Mouse (Mus musculus): ENCODE measurements around the gene Clip3. TPM values are rescaled to one million over a fixed set of nuclear protein-coding genes. Genes with fewer than 3 reads are reported as not detected.
A peak's percentile ranks its signal among the peaks of the same experiment; 100 is the strongest.

Gene Clip3
- total RNA-seq, 1 experiment: 5.4 TPM

DNA sequence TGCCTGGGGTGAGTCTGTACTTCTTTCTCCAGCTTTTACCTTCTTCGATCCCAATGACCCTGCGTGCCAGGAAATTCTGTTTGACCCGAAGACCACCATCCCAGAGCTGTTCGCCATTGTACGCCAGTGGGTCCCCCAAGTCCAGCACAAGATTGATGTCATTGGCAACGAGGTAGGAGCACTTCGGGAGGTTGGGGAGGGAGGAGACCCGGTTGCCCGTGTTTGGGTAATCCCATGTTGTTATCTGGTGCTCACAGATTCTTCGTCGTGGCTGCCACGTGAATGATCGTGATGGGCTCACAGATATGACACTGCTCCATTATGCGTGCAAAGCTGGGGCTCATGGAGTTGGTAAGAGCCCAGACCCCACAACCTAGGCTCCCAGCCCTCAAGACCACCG lies 5.3 kb downstream of the Clip3 start:
- Histone ChIP-seq H3K36me3 (ENCODE audit: control insufficient read depth, insufficient read depth, low read length, poor library complexity, severe bottlenecking) (no peaks in the 10 kb centered on the region), H3K27ac (ENCODE audit: insufficient read depth, low read depth, low read length, poor library complexity, severe bottlenecking) (no peak overlapping the region), H3K9me3 (ENCODE audit: control insufficient read depth, insufficient read depth, low read depth, low read length) (no peaks in the 10 kb centered on the region), H3K4me3 (ENCODE audit: insufficient read depth in 1 of 2, low read depth in 1 of 2, low read length in 2 of 2, poor library complexity in 1 of 2, severe bottlenecking in 1 of 2) (no peak overlapping the region; a peak in 1 of 4 replicates), H3K9ac (ENCODE audit: insufficient read depth, low read depth, low read length, poor library complexity, severe bottlenecking) (no peak overlapping the region), H3K4me1 (ENCODE audit: control insufficient read depth in 2 of 2, insufficient read depth in 2 of 2, low read length in 2 of 2, poor library complexity in 1 of 2) (0 out of 4 replicates have a peak, but pooled peaks cover 0 to 2% of the 10 kb centered on the region in 2 experiments)
- in situ Hi-C loops (cut with MboI; ENCODE audit: low sequenced_read_pairs in 2 of 2, unreplicated experiment in 2 of 2): no loop called here
- TF ChIP-seq CHD2 (IDR thresholded peaks at IDR 0.05; ENCODE audit: low read depth, low read length): no peak
- TF ChIP-seq HCFC1 (IDR thresholded peaks at IDR 0.05; ENCODE audit: borderline replicate concordance, insufficient read depth, low read length): no peak
- no peak for TF ChIP-seq ZC3H11A (IDR thresholded peaks at IDR 0.05; ENCODE audit: borderline replicate concordance, low read depth, low read length)
- TF ChIP-seq MAFK (IDR thresholded peaks at IDR 0.05; ENCODE audit: insufficient read depth, low read depth, low read length): no peak
- no peak for TF ChIP-seq ZNF384 (IDR thresholded peaks at IDR 0.05; ENCODE audit: low read depth, low read length)
- no peak for DNase-seq (ENCODE audit: low read depth, low spot score)

DNA sequence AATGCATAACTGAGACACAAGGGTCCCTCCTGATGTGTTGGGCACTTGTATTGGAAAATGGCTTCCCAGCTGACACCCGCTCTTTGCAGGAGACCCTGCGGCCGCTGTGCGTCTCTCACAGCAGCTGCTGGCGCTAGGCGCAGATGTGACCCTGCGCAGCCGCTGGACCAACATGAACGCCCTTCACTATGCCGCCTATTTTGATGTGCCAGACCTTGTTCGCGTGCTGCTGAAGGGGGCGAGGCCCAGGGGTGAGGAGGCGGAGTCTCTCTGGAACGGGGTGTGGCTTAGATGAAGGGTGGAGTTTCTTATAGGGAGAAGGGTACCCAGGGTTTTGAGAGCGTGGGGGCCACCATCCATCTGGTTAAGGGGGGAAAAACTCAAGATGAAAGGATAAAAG lies 5.7 kb downstream of the Clip3 start:
- in situ Hi-C loops (cut with MboI; ENCODE audit: low sequenced_read_pairs in 2 of 2, unreplicated experiment in 2 of 2): no loop called here
- peaks cover 3% of the 10 kb centered on the region; the same call in 1 of the 2 replicates for H3K36me3 ChIP-seq (ENCODE audit: control insufficient read depth, insufficient read depth, low read length, poor library complexity, severe bottlenecking)

DNA sequence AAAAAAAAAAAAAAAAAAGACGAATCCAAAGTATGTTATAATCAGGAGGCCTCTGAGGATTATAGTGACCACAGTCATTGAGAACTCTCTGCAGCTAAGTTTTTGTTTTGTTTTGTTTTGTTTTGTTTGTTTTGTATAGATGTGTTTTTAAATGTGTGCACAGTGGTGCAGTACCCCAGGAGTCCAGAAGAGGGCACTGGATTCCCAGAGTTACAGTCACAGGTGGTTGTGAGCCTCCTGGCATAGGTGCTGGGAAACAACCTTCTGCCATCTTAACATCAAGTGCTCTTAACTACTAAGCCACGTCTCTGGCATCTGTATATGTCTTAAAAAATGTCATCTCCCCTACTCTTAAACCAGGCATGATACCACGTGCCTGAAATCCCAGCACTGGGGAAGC lies 9.4 kb downstream of the Clip3 start:
- Histone ChIP-seq H3K4me1 (ENCODE audit: control insufficient read depth in 2 of 2, insufficient read depth in 2 of 2, low read length in 2 of 2, poor library complexity in 1 of 2) (no peaks in the 10 kb centered on the region), H3K36me3 (ENCODE audit: control insufficient read depth, insufficient read depth, low read length, poor library complexity, severe bottlenecking) (peaks cover 6% of the 10 kb centered on the region; the same call in 1 of the 2 replicates), H3K4me3 (ENCODE audit: insufficient read depth in 1 of 2, low read depth in 1 of 2, low read length in 2 of 2, poor library complexity in 1 of 2, severe bottlenecking in 1 of 2) (no peak overlapping the region), H3K27ac (ENCODE audit: insufficient read depth, low read depth, low read length, poor library complexity, severe bottlenecking) (no peak overlapping the region), H3K9ac (ENCODE audit: insufficient read depth, low read depth, low read length, poor library complexity, severe bottlenecking) (no peak overlapping the region), H3K9me3 (ENCODE audit: control insufficient read depth, insufficient read depth, low read depth, low read length) (no peaks in the 10 kb centered on the region)
- DNase-seq (ENCODE audit: low read depth, low spot score): no peak
- TF ChIP-seq ZC3H11A (IDR thresholded peaks at IDR 0.05; ENCODE audit: borderline replicate concordance, low read depth, low read length): no peak
- TF ChIP-seq MAFK (IDR thresholded peaks at IDR 0.05; ENCODE audit: insufficient read depth, low read depth, low read length): no peak
- no peak for TF ChIP-seq ZNF384 (IDR thresholded peaks at IDR 0.05; ENCODE audit: low read depth, low read length)
- no peak for TF ChIP-seq CHD2 (IDR thresholded peaks at IDR 0.05; ENCODE audit: low read depth, low read length)
- no peak for TF ChIP-seq HCFC1 (IDR thresholded peaks at IDR 0.05; ENCODE audit: borderline replicate concordance, insufficient read depth, low read length)
- in situ Hi-C loops (cut with MboI; ENCODE audit: low sequenced_read_pairs in 2 of 2, unreplicated experiment in 2 of 2): no loop called here

More for the DNA sequence above, 5.7 kb downstream of the Clip3 start:
- no peaks in the 10 kb centered on the region for H3K4me1 ChIP-seq (ENCODE audit: control insufficient read depth in 2 of 2, insufficient read depth in 2 of 2, low read length in 2 of 2, poor library complexity in 1 of 2)
- H3K9me3 ChIP-seq (ENCODE audit: control insufficient read depth, insufficient read depth, low read depth, low read length): no peaks in the 10 kb centered on the region
- TF ChIP-seq ZNF384 (IDR thresholded peaks at IDR 0.05; ENCODE audit: low read depth, low read length): no peak
- TF ChIP-seq ZC3H11A (IDR thresholded peaks at IDR 0.05; ENCODE audit: borderline replicate concordance, low read depth, low read length): no peak
- TF ChIP-seq MAFK (IDR thresholded peaks at IDR 0.05; ENCODE audit: insufficient read depth, low read depth, low read length): no peak
- no peak for TF ChIP-seq HCFC1 (IDR thresholded peaks at IDR 0.05; ENCODE audit: borderline replicate concordance, insufficient read depth, low read length)
- TF ChIP-seq CHD2 (IDR thresholded peaks at IDR 0.05; ENCODE audit: low read depth, low read length): no peak
- no peak for DNase-seq (ENCODE audit: low read depth, low spot score)
- no peak overlapping the region for H3K9ac ChIP-seq (ENCODE audit: insufficient read depth, low read depth, low read length, poor library complexity, severe bottlenecking)
- peak overlapping the region in 1 of 2 experiments; percentile 53; a peak in 1 of 4 replicates for H3K4me3 ChIP-seq (ENCODE audit: insufficient read depth in 1 of 2, low read depth in 1 of 2, low read length in 2 of 2, poor library complexity in 1 of 2, severe bottlenecking in 1 of 2)
- no peak overlapping the region for H3K27ac ChIP-seq (ENCODE audit: insufficient read depth, low read depth, low read length, poor library complexity, severe bottlenecking)

DNA sequence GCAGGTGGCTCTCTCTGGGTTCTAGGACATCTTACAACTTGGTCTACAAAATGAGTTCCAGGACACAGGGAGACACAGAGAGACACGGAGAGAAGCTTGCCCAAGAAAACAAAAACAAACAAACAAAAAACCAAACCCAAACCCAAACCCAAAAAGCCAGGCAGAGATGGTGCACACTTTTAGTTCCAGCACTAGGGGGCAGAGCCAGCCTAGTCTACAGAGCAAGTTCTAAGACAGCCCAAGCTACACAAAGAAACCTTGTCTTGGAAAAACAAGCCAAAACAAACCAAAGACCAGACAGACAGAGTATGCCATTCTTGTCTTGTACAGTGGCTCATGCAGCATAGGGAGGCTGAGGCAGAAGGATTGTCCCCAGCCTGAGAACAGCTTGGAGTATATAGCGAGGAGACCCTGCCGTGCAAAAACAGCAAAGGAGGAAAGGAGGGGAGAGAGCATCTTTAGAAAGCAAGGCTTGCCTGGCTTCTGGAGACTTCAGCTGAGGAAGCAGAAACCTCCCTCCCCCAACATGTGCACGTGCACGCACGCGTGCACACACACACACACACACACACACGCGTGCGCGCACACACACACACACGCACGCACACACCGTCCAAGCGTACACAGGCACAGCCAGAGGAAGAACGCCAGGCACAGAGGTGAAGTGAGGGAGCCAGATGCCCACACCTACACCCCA lies 14.7 kb downstream of the Clip3 start:
- TF ChIP-seq HCFC1 (IDR thresholded peaks at IDR 0.05; ENCODE audit: borderline replicate concordance, insufficient read depth, low read length) (no peak), ZNF384 (IDR thresholded peaks at IDR 0.05; ENCODE audit: low read depth, low read length) (no peak), MAFK (IDR thresholded peaks at IDR 0.05; ENCODE audit: insufficient read depth, low read depth, low read length) (no peak), CHD2 (IDR thresholded peaks at IDR 0.05; ENCODE audit: low read depth, low read length) (no peak), ZC3H11A (IDR thresholded peaks at IDR 0.05; ENCODE audit: borderline replicate concordance, low read depth, low read length) (no peak)
- in situ Hi-C loops (cut with MboI; ENCODE audit: low sequenced_read_pairs in 2 of 2, unreplicated experiment in 2 of 2): no loop called here

More for the DNA sequence above, 14.7 kb downstream of the Clip3 start:
- DNase-seq (ENCODE audit: low read depth, low spot score): no peak
- H3K4me3 ChIP-seq (ENCODE audit: insufficient read depth in 1 of 2, low read depth in 1 of 2, low read length in 2 of 2, poor library complexity in 1 of 2, severe bottlenecking in 1 of 2): no peak overlapping the region
- no peak overlapping the region for H3K27ac ChIP-seq (ENCODE audit: insufficient read depth, low read depth, low read length, poor library complexity, severe bottlenecking)
- H3K9me3 ChIP-seq (ENCODE audit: control insufficient read depth, insufficient read depth, low read depth, low read length): no peaks in the 10 kb centered on the region
- H3K4me1 ChIP-seq (ENCODE audit: control insufficient read depth in 2 of 2, insufficient read depth in 2 of 2, low read length in 2 of 2, poor library complexity in 1 of 2): peaks cover 8 to 9% of the 10 kb centered on the region in 2 experiments; a peak in 3 of 4 replicates
- no peak overlapping the region for H3K9ac ChIP-seq (ENCODE audit: insufficient read depth, low read depth, low read length, poor library complexity, severe bottlenecking)
- H3K36me3 ChIP-seq (ENCODE audit: control insufficient read depth, insufficient read depth, low read length, poor library complexity, severe bottlenecking): peaks cover 6% of the 10 kb centered on the region; the same call in 1 of the 2 replicates

Data from ES-E14 (cell line).